Mouse (Mus musculus): ENCODE data around the gene Prg4.

Prg4 gene

DNA sequence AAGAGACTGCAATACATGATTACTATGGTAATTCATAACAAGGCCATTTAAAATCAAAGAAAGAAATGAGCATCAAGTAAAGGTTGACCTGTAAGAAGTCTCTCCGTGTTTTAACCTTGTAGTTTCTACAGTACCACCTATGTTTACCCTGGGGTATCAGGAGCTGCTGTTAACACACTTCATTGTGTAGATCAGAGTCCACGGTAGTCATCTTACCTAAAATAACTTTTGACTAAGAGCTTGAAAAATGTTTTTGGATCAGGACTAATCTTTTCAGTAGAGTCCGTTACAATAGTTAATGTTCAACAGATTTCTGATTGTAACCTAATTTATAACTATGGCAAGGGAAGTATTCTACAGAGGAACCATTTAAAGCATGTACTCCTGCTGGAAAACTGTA, 61.4 kb downstream of the Prg4 start:
- no peak for DNase-seq (ENCODE audit: low spot score)

GRCm38 (mm10) chr1:150403914-150404313, 62.1 kb downstream of the Prg4 start:
- DNase-seq (ENCODE audit: low spot score): no peak

Measured in urinary bladder, postnatal 14 days (tissue).